Mouse (Mus musculus) embryo, embryonic 10 days (tissue): Measurements from ENCODE around the gene Engase.

Source experiments
- DNase-seq: peaks from one replicate; pipeline ENCODE4 v3.0.0-alpha.2; 2015; ENCODE audit warnings: low spot score

Gene Engase

DNA sequence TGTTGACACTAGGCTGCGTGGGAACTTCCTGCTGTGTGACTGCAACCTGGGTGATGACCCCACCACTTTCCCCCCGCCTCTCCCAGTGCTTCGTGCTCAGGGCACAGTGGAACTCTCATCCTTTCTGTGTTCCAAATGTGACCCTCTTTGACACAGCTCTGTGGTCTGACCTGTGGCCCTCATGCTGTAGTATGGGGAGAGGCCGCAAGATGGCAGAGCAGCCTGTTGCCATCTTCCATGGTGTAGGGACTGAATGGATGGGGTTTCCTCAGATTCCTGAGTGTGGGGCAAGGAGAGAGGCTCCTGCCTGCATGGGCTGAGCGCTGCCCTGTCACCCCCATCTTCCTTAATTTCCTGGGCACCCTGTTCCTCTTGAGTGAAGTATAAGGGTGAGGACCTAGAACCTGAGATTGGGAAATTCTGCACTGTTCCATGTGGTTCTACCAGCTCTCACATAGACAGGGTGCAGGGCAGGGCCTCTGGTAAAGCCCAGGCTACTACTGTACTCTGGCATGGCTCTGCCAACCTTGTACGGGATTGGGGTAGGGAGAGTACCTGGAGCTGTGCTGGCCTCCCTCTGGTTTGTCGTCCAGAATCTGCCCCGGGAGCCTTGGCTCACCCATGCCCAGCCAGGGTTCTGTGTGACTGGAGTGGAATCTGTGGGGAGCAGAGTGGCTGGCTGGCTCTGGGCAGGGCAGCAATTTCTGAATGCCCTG is 11.7 kb downstream of the Engase start:
- DNase-seq, result peak; percentile 32

DNA sequence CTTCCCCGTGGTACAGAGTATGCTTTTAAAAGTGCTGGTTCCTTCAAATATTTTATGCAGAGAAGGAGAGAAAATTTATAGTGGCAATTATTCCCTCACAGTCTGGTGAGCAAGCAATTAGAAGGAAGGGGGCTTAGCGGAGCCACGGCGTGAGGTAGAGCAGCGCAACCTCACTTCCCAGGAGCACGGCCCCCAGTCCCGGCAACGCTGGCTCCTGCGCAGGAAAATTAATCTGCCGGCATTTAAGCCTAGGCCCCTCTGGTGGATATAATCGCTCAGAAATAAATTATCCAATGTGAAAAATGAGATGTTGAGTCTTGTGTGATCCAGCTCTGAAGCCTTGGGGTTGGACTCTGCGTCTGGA is 12.3 kb downstream of the Engase start:
- DNase-seq, result no peak

DNA sequence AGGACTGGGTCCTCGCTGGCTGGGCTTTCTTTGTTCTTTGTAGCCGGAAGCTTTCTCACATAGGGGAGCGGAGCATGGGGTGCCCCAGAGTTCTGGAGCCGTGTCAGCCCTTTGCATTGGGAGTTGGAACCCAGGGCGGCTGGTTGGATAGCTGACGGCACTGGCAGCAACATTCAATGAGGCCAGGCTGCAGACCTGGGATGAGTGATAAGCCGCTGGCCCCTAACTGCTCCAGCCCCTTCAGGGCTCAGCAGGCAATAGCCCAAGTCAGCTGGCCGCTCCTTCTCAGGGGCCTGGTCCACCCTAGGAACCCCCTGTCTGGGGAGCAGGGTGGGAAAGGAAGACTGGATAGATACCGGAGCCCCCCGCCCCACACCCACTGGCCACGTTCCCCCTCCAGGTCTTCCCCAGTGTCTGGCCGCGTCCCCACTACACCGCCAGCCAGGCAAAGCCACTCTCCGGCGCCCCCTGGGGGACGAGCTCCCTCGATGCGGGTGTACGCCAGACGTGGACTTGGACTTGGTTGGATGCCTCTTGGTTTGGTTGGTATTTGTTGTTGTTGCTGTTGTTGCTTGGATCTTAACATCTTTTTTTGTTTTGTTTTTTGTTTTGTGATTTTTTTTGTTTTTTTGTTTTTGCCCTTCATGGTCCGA is 14.1 kb downstream of the Engase start:
- peak; percentile 80 for DNase-seq

DNA sequence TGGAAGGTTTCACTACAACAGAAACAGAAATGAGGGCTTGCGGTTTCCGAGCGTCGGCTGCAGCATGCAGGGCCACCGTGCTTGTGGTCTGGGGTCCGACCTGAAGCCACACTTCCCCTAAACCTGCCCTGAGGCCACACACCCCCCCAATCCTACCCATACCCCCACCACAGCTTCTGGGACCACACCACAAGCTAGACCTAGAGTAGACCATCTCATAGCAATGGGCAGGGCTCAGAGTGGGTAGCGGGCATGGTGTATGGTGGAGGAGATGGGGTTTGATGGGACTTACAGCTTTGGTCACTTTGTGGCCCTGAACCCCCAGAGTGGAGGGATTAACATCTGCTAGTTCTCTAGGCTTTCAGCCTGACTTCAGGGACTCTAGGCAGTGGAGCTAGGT is 14.6 kb downstream of the Engase start:
- no peak for DNase-seq

DNA sequence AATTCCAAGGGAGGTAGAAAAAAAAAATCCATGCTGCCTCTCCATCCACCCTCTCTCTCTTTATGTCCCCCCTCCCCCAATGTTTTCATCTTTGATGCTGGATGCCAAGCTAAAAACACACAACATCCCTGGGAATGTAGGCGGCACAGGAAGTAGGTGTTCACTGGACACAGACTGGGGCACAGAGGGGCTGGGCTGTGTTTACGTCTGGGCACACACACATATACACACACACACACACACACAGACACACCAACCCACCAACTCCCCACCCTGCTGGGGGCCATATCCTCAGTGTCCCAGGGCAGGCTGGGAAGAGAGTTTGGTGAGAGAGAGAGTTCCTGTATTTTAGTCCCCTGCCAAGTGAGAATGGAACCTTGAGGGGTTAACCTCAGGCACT is 16.8 kb downstream of the Engase start:
- no peak for DNase-seq

DNA sequence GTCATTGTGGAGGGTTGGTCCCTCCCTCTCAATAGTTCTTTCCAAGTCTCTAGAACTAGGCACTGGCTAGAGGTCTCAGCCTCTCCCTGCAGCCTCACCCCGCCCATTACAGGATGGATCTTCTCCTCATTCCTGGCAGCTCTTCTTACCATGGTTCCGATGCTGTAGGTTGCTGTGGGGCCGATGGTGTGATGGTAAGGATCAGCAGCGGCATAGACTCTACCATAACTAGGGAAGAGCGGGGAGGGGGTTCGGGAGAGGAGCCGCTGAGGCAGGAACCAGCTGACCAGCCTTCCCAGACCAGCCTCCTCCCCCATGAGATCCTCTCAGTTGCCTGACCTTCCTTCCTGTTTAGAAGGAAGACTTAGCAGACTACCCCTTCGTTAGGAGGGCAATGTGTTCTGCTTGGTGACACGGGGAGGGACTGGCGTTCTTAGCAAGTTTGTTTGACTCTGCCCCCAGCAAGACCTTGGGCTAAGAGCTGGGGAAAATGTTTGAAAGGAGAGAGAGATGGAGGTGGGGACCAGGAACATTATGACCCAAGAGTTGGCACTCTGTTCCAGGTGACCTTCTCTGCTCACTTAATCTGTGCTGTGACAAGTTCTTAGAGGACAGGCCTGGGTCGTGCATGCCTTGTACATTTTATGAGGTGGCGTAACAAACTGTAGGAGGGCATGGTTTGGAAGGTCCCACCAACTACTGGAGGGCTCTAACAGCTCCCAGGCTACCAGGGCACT is 17.5 kb downstream of the Engase start:
- DNase-seq, result no peak

DNA sequence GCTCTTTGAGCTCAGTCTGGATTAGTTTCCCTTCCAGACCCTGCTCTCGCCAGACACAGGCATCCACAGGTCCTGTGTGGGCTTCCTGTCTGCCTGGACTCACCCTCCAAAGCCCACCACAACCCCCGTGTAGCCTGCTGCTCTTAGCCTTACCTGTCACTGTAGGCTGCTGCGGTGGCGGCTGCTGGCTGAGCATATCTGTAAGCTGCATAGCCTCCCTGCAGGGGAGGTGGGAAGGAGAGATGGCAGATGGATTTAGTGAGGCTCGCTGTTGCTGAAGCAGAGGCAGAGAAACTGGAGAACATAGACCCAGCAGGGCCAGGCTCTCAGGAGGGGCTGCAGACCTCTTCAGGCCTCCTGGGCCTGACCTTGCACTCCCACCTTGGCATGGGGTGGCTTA is 18.4 kb downstream of the Engase start:
- no peak for DNase-seq

DNA sequence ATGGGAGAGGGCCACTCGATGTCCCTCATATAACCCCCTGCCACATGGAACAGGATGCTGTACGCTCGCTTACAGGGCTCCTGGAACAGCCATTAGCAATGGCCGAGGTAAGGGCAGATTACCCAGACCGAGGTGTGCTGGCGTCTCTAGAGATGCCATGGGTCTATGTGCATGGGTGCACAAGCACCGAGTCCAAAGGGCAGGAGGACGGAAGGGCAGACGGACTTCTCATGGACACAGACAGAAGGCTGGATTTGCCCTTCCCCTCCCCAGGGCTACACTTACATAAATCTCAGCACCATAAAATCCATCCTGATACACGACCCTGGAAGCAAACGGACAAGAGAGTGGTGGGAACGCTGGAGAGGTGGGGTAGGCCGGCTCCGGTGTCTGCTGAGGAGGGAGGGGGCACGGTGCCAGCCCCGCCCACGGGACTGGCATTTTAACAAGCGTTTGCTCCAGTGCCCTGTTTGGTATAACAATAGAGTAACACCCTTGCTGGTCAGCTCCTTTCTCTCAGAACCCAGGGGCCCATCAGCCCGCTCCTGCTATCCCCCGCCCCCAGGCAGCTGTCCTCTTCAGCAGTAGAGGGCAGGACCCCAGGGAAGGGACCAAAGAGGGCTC is 19.5 kb downstream of the Engase start:
- DNase-seq, result no peak

DNA sequence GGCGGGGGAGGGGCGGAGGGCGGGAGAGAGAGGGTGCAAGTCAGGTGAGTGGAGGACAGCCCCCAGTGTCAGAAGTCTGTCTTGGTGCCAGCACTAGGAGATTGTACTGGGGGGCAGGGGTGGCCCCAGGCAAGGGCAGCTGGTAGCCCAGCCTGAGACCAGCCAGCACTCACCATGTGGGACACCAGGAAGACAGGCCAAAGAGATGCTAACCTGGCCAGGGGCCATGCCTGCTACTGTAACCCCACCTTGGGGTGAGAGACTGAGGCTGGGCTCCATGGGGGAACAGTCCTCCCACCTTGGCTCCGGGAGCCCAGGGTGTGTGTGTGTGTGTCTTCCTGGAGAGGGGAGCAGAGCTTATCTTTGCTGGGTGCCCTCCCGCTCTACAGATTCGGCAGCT is 26.4 kb downstream of the Engase start:
- no peak for DNase-seq

DNA sequence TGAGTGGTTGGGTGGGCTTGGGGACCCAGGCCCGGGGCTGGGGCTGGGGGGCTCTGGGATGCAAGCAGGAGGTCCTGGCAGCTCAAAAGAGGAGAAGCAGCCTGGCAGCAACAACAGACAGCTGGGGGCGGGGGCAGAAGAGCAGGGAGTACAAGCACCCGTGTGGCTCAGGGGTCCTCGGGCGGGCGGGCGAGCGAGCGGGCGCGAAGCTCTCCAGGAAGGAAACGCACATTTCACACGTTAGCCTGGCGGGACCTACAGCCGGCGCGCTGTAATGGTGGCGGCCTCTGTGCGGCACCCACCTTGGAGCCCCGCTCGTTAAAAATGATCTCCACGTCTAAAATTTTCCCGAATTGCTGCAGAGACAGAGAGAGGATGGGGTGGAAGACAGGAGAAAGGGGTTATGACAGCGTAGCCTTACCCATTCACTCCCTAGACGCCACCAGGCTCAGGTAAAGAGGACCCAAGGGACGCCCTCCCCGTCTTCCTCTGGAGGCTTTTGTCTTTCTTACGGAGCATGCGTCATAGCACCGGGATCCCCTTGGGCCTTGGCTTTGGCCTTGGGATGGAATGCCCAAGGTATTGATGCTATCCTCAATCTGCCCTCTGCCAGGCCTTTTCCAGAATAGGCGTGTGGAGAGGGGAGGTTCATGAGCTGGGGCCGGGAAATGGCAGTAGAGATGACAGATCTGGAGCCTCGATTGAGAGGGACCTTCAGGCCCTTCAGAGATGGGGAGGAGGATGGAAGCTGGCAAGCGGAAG is 27.0 kb downstream of the Engase start:
- no peak for DNase-seq

DNA sequence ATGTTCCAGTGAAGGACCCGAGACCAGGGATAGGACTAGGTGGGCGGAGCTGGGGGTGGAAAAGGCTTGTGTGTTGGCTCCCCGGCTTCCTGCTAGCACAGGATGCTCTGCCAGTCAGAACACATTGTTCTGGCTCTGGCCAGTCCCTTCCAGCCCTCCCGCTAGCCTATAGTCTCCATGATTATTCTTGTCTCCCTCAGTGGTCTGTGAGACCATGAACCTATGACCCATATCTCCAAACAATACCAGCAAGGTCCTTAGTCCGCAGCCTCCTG is 27.5 kb downstream of the Engase start:
- no peak for DNase-seq

DNA sequence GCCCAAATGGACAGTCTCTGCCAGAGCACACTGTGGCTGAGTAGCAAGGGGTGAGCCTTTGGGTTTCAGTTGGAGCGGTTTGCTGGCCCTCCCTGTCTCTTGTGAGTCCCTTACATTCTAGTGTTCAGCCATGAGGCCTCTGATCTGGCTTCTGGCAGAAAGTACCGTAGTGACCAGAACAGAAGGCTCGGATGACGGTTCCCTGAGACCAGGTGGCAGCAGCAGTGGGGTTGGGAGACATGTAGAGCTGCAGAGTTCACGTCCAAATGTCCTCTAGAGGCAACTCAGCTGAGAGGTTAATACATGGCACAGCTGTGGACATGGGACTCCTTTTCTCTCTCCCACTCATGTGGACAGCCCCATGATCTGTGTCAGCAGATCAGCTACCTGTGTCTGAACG is 30.5 kb downstream of the Engase start:
- no peak for DNase-seq

DNA sequence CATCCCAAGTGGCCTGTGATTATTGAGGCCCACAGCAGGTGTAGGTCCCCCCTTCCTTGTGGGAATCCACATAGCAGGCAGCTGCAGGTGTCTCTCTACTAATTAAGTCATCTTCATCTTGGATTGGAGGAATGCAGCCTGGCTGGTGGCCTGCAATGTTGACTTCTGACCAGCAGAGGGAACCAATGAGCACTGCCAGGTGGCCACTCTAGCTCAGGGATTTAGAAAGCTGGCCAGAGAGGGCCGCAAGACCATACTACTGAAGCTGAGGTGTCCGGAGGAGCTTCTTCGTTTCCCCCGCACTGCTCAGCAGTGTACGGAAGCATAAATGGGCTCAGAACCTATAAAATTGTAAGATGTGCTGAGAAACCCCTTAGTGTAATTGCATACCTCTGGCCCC is 31.3 kb downstream of the Engase start:
- peak; percentile 85 for DNase-seq

DNA sequence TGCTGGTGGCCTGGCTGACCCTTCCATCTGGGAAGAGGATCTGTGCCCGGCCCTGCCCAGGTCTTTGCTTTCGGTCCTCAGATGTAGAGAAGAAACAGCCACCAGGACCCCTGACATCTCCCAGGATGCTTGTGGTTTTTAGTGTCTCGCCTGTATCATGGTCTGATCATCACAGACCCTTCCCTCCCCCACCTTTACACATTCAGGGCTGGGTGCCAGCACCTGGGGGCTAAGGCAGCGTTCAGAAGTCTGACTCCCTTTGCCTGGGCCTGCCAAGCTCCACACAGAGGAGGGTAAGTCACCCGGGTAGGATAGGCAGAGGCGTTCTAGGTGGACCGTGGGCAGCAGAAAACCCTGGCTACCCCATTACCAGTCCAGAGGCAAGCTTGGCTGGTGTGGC is 31.7 kb downstream of the Engase start:
- DNase-seq, result no peak

DNA sequence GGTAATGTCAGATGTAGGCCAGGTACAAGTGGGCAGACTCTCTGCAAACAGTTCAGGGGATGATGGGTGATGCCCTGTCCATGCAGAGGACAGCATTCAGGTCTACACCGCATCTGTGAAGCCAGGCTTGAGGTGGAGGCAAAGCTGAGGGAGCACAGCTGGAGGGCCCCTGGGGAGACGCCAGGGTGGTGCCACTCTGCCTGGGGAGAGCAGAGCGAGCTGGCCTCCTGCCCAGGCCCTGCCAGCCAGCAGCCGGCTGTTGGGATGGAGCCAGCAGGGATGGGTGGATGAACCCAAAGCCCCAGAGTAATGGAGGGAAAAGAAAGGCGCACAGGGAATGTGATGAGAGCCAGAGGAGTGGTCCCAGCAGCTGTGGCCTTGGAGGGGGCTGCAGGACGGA is 35.2 kb downstream of the Engase start:
- no peak for DNase-seq

DNA sequence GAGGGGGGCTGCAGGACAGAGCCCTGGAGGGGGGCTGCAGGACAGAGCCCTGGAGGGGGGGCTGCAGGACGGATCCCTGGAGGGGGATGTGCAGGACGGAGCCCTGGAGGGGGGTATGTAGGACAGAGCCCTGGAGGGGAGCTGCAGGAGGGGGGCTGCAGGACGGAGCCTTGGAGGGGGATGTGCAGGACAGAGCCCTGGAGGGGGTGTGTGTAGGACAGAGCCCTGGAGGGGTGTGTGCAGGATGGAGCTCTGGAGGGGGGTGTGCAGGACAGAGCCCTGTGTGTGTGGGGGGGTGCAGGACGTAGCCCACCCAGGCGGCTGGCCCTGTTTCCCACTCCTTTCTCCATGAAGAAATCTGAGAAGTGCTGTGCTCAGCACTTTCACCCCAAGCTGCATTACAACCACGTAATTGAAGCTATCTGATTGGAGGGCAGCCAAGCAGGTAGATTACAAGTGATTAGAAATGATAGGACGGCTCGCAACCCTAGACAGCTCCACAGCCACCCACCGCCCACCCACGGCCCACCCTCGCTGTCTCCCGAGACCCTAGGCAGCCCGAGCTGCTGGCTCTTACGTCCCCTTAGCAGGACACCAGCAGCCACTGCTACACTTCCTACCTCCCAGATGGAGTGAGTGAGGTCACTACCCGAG is 35.8 kb downstream of the Engase start:
- no peak for DNase-seq

DNA sequence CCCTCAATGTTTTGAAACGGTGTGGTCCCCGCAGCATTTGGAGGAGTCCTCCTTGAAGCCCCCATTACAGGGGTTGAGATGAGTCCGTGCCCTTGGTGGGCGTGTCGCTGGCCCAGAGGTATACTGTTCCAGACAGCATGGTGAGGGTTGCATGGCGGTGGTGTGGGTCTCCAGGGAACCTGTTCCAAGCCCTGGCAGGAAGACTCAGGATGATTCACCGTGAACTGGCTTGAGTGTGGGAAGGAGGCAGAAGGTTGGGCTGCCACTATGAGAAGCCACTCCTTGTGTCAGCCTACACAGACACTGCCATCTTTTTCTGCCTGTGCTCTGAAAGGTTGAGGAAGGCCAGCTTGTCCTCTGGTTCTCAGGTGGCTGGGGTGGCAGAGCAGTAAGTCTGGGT is 41.3 kb downstream of the Engase start:
- DNase-seq, result no peak

DNA sequence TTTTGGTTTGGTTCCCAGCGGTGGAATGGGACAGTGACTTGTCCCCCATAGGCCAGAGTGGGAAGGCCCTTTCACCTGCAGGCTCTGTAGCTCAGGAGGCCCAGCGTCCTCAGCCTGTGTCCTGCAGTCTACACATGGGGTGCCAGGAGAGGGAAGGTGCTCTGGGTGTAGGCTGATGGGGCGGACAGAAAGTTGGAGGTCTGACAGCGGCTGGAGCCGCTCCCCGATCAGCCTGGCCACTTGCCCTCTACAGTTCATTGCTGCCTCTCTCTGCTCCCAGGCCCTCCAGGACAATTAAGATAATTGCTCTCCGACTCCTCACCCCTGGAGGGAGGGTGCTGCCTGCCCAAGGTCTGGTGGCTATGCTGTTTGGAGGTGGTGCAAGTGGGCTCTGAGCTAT is 42.1 kb downstream of the Engase start:
- no peak for DNase-seq

DNA sequence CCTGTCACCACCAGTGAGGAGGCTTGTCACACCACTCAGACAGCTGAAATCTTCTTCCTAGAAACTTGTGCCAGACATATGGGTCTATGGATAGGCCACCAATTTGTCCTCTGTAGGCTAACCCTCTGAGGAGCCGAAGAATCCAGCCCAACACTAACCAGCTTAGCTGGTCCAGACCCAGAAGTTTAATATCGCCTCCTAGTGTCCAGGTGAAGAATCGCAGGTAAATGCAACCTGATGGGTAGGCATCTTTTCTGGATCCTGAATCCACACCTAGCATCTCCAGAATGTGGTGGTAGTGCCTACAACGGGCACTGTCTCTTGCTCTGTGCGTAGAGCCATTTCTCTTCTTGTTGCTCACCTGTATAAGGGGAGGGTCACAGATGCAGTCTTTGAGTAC is 43.6 kb downstream of the Engase start:
- DNase-seq, result no peak

DNA sequence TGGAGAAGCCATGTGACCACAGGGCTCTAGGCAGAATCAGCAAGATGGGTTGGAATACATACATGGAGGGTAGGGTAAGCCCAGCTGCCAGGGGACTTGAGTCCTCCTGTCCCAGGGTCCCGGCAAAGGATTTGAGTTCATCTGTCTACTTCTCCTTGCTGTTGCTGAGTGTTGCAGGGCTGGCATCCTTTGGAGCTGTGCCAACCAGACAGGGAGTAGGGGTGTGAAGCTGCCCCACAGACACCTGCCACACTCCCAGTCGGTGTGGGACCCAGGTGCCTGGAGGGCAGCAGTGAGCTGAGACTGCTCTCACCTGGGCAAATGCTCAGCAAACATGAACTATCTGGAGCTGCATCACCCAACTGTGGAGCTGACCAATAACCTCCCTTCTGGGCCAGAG is 44.3 kb downstream of the Engase start:
- DNase-seq, result no peak

DNA sequence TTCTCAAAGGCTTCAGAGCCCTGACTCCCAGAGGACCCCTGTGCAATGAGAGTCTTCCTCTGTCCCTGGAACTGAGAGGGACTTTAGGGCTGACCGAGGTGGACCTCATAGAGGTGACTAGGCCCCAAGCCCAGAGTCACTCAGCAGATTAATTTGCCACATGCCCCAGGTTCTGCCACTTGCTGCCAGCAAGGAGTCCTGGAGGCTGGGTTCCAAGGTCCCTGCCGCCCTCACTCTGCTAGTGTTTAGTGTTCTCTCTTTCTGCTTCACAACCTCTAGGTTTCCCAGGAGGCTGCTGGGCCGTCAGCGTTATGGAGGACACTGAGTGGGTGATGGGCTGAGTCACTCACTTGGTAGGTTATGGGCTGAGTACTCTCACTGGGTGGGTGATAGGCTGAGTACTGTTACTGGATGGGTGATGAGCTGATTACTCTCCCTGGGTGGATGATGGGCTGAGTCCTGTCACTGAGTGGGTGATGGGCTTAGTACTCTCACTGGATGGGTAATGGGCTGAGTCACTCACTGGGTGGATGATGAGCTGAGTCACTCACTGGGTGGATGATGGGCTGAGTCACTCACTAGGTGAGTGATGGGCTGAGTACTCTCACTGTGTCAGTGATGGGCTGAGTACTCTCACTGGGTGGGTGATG is 47.0 kb downstream of the Engase start:
- no peak for DNase-seq

DNA sequence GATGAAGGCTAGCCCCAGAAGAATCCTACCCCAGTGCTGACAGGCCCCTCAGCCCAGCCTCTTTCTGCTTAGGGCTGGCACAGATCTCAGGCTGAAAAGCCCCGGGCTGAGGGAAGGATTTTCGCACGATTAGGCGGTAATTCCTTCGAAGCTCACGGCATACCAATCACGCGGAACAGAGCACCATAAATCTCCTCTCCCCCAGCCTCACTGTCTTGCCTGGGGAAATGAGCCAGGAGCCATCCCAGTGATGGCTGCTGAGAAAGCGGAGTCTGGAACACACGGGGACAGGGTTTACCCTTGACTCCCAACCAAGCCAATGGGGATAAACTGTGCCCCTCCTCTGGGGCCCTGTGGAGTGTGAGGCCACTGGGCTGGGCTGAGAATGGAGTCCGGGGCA is 48.4 kb downstream of the Engase start:
- DNase-seq, result peak; percentile 34
